Comparison of ENCODE assay signal across 13 mouse cellular contexts in the genomic region with DNA sequence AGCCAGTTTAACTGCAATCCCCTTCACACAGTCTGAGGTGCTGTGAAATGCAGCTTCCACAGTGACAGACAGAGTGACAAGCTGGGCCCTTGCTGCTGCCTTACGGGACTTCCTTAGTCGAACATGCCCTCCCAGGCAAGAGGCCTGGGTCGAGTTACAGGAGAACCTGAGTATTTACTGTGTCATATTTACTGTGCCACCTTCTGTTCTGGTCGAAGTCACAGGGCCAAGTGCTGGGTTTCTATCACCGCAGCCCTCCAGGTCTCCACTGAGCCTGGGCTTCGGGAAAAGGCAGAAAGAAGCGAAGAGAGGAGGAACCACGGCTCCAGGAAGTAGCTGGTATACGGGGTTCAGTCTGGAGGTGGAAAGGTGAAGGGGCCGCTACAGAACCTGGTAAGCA. TPM values are rescaled to one million over a fixed set of nuclear protein-coding genes. Genes with fewer than 3 reads are reported as not detected.
A peak's percentile ranks its signal among the peaks of the same experiment; 100 is the strongest.
DNase-seq lines count a peak whose midpoint lies in the region; ATAC-seq and TF ChIP-seq lines count a peak whose summit lies in the region.
"Had no signal": no experiment of that assay in that cellular context is flagged by ENCODE, and none has a peak within 500 bp of the region (broad histone marks: within the 10 kb centered on the region; RNA-seq: fewer than 3 reads in every experiment).

No protein-coding gene starts in this region.

- peaks cover 11% of the 10 kb centered on the region for H3K4me1 ChIP-seq in lung, postnatal 0 days (ENCODE audit: insufficient read depth, low read depth, low read length)
- peaks cover 51% of the 10 kb centered on the region for H3K4me1 ChIP-seq in intestine, embryonic 16.5 days (ENCODE audit: control insufficient read depth, insufficient read depth, low read length)
- peaks cover 44% of the 10 kb centered on the region for H3K4me1 ChIP-seq in stomach, embryonic 16.5 days (ENCODE audit: control insufficient read depth, insufficient read depth, low read length)
- H3K4me1 ChIP-seq: midbrain, embryonic 15.5 days had no signal

- H3K4me3 ChIP-seq in lung, postnatal 0 days (ENCODE audit: low read depth, low read length): no peak overlapping the region
- no peak overlapping the region for H3K4me3 ChIP-seq in intestine, embryonic 16.5 days (ENCODE audit: low read length)
- H3K4me3 ChIP-seq in stomach, embryonic 16.5 days (replicated peaks; ENCODE audit: low read length): no peak overlapping the region
- H3K4me3 ChIP-seq: liver, embryonic 15.5 days; midbrain, embryonic 15.5 days had no signal

- peak overlapping the region; percentile 22; the same call in 1 of the 2 replicates for H3K27ac ChIP-seq in lung, postnatal 0 days (ENCODE audit: low read length)
- H3K27ac ChIP-seq in intestine, embryonic 16.5 days (ENCODE audit: low read length): peak overlapping the region; percentile 43
- peak overlapping the region; percentile 30 for H3K27ac ChIP-seq in stomach, embryonic 16.5 days (ENCODE audit: low read length)
- H3K27ac ChIP-seq: hindbrain, postnatal 0 days; liver, embryonic 15.5 days; midbrain, embryonic 15.5 days had no signal

- H3K9me3 ChIP-seq in lung, postnatal 0 days (ENCODE audit: low read length): no peaks in the 10 kb centered on the region
- no peaks in the 10 kb centered on the region for H3K9me3 ChIP-seq in intestine, embryonic 16.5 days (ENCODE audit: control insufficient read depth, low read length)
- H3K9me3 ChIP-seq in stomach, embryonic 16.5 days (replicated peaks; ENCODE audit: control insufficient read depth, low read length): no peaks in the 10 kb centered on the region
- H3K9me3 ChIP-seq: liver, embryonic 15.5 days; midbrain, embryonic 15.5 days had no signal

- no peaks in the 10 kb centered on the region for H3K27me3 ChIP-seq in lung, postnatal 0 days (replicated peaks; ENCODE audit: insufficient read depth, low read length)
- H3K27me3 ChIP-seq in intestine, embryonic 16.5 days (replicated peaks; ENCODE audit: control insufficient read depth, insufficient read depth, low read length): no peaks in the 10 kb centered on the region
- H3K27me3 ChIP-seq in stomach, embryonic 16.5 days (ENCODE audit: control insufficient read depth, insufficient read depth, low read length): no peaks in the 10 kb centered on the region
- H3K27me3 ChIP-seq: liver, embryonic 15.5 days; midbrain, embryonic 15.5 days had no signal

- H3K4me2 ChIP-seq in lung, postnatal 0 days (replicated peaks; ENCODE audit: low read depth, low read length): 0 out of 2 replicates have a peak overlapping the region, but pooled peaks have one; percentile 8
- no peak overlapping the region for H3K4me2 ChIP-seq in intestine, embryonic 16.5 days (ENCODE audit: low read depth, low read length)
- H3K4me2 ChIP-seq in stomach, embryonic 16.5 days (ENCODE audit: low read depth, low read length): no peak overlapping the region
- H3K4me2 ChIP-seq: liver, embryonic 15.5 days; midbrain, embryonic 15.5 days had no signal

- 0 out of 2 replicates have a peak, but pooled peaks cover 10% of the 10 kb centered on the region for H3K36me3 ChIP-seq in lung, postnatal 0 days (ENCODE audit: insufficient read depth, low read length)
- H3K36me3 ChIP-seq in intestine, embryonic 16.5 days (ENCODE audit: control insufficient read depth, insufficient read depth, low read length): no peaks in the 10 kb centered on the region
- no peaks in the 10 kb centered on the region for H3K36me3 ChIP-seq in stomach, embryonic 16.5 days (ENCODE audit: control insufficient read depth, insufficient read depth, low read length)
- H3K36me3 ChIP-seq: midbrain, embryonic 15.5 days had no signal

- TF ChIP-seq CTCF in lung, postnatal 0 days (IDR thresholded peaks at IDR 0.05): no peak

- WGBS in lung, postnatal 0 days: 52% methylated on average over 10 of the region's 10 CpGs
- WGBS in intestine, embryonic 16.5 days: 60% methylated on average over 10 of the region's 10 CpGs
- WGBS in stomach, embryonic 16.5 days: 55% methylated on average over 10 of the region's 10 CpGs

- H3K9ac ChIP-seq in lung, postnatal 0 days (replicated peaks; ENCODE audit: low read depth): no peak overlapping the region; the same call in 1 of the 2 replicates
- H3K9ac ChIP-seq in intestine, embryonic 16.5 days (ENCODE audit: low read depth, low read length): peak overlapping the region; percentile 35; the same call in 1 of the 2 replicates
- H3K9ac ChIP-seq in stomach, embryonic 16.5 days (ENCODE audit: low read length): peak overlapping the region; percentile 1; the same call in 1 of the 2 replicates
- H3K9ac ChIP-seq: liver, embryonic 15.5 days; midbrain, embryonic 15.5 days had no signal

- TF ChIP-seq EP300 in lung, postnatal 0 days (IDR thresholded peaks at IDR 0.05): no peak

- peak; percentile 85 for DNase-seq in heart, adult 11 months
- DNase-seq in heart, postnatal 4 days: no peak
- no peak for DNase-seq in lung, postnatal 0 days (ENCODE audit: low spot score)
- DNase-seq in lung, postnatal 36 days: no peak
- no peak for DNase-seq in frontal cortex, postnatal 25 days (ENCODE audit: low spot score in 2 of 2)
- DNase-seq: spleen, adult 18-20 months had no signal

- no peak for ATAC-seq in lung, postnatal 0 days
- ATAC-seq in intestine, embryonic 16.5 days: no peak
- ATAC-seq in stomach, embryonic 16.5 days (ENCODE audit: insufficient read depth, low FRiP score): no peak
- ATAC-seq: forebrain, embryonic 14.5 days; hindbrain, postnatal 0 days; midbrain, embryonic 15.5 days had no signal

RNA-seq across cellular contexts. Expression of a gene that starts 10.8 kb away (rescaled TPM):
- total RNA-seq in heart, postnatal 4 days (2021): 10 to 100 TPM; 34.1 to 35.2 TPM
- 44.8 and 45.8 TPM in 2 replicates for polyA plus RNA-seq in lung, postnatal 0 days (2015; fragmentation: Nextera tagmentation; extraction: Ambion mirVana)
- 31.6 and 41.6 TPM in 2 replicates for polyA plus RNA-seq in intestine, embryonic 16.5 days (2015; fragmentation: Nextera tagmentation; extraction: Ambion mirVana)
- polyA plus RNA-seq in stomach, embryonic 16.5 days (2015; fragmentation: Nextera tagmentation; extraction: Ambion mirVana): 14.9 and 15.2 TPM in 2 replicates

RNA-seq across cellular contexts. Expression of a gene that starts 43.2 kb away (rescaled TPM):
- total RNA-seq in heart, postnatal 4 days (2021): 10 to 100 TPM; 26.2 to 26.7 TPM
- polyA plus RNA-seq in lung, postnatal 0 days (2015; fragmentation: Nextera tagmentation; extraction: Ambion mirVana): 14.6 and 19.2 TPM in 2 replicates
- polyA plus RNA-seq in intestine, embryonic 16.5 days (2015; fragmentation: Nextera tagmentation; extraction: Ambion mirVana): 17.0 and 20.6 TPM in 2 replicates
- polyA plus RNA-seq in stomach, embryonic 16.5 days (2015; fragmentation: Nextera tagmentation; extraction: Ambion mirVana): 14.6 and 17.0 TPM in 2 replicates
- total RNA-seq: common myeloid progenitor, adult 5-6 weeks had no signal
